Mouse (Mus musculus) layer of hippocampus, postnatal 10 days (tissue): ENCODE measurements at regions not wholly inside any gene's neighbourhood (a gene's known extent, or its start where the extent isn't known, plus 50 kb on each side); places are given as distances from the start of the nearest gene placed in this dataset.
"Not testable (repeated sequence)": the region's sequence is repeated elsewhere in the genome, so short reads cannot be mapped to it uniquely, and the experiment has no call there.

Experiments used
- DNase-seq, 2 experiments: peaks; one replicate each; pipeline ENCODE4 v3.0.0; 2021; ENCODE audit warnings: low spot score in 2 of 2

GRCm38 (mm10) chr1:181262496-181262895 is 50.7 kb upstream of the Wdr26 start:
- no peak for DNase-seq

- no peak for DNase-seq
Measured at GRCm38 (mm10) chr1:181263216-181263615, 51.4 kb upstream of the Wdr26 start.

- not testable (repeated sequence) for DNase-seq
Measured at GRCm38 (mm10) chr1:181270469-181270868, 58.7 kb upstream of the Wdr26 start.

GRCm38 (mm10) chr1:181271164-181271563 is 59.4 kb upstream of the Wdr26 start:
- DNase-seq, result no peak

GRCm38 (mm10) chr1:181271821-181272220 is 60.0 kb upstream of the Wdr26 start:
- no peak for DNase-seq

- DNase-seq, result peak; percentile 88 to 93
Measured at GRCm38 (mm10) chr1:181272622-181273296, 61.0 kb upstream of the Wdr26 start.

GRCm38 (mm10) chr1:181273540-181274204 is 61.9 kb upstream of the Wdr26 start:
- DNase-seq, result no peak

GRCm38 (mm10) chr1:181280826-181281225 is 69.0 kb upstream of the Wdr26 start:
- peak in 1 of 2 experiments; percentile 2 for DNase-seq

- DNase-seq, result peak in 1 of 2 experiments; percentile 10
Measured at GRCm38 (mm10) chr1:181282986-181283385, 69.4 kb upstream of the Cnih3 start.

- peak in 1 of 2 experiments; percentile 7 for DNase-seq
Measured at GRCm38 (mm10) chr1:181283539-181283938, 68.9 kb upstream of the Cnih3 start.

- DNase-seq, result peak in 1 of 2 experiments; percentile 22
Measured at GRCm38 (mm10) chr1:181284301-181285197, 67.9 kb upstream of the Cnih3 start.

- DNase-seq, result peak in 1 of 2 experiments; percentile 42
Measured at GRCm38 (mm10) chr1:181285600-181285999, 66.8 kb upstream of the Cnih3 start.

GRCm38 (mm10) chr1:181286146-181286545 is 66.3 kb upstream of the Cnih3 start:
- DNase-seq, result peak in 1 of 2 experiments; percentile 10

GRCm38 (mm10) chr1:181287166-181287565 is 65.3 kb upstream of the Cnih3 start:
- DNase-seq, result peak in 1 of 2 experiments; percentile 5

GRCm38 (mm10) chr1:181289385-181290035 is 62.9 kb upstream of the Cnih3 start:
- DNase-seq, result peak in 1 of 2 experiments; percentile 12

- DNase-seq, result peak in 1 of 2 experiments; percentile 20
Measured at GRCm38 (mm10) chr1:181291202-181291601, 61.2 kb upstream of the Cnih3 start.

GRCm38 (mm10) chr1:181291966-181292365 is 60.5 kb upstream of the Cnih3 start:
- DNase-seq, result peak in 1 of 2 experiments; percentile 8

GRCm38 (mm10) chr1:181293079-181293865 is 59.2 kb upstream of the Cnih3 start:
- peak in 1 of 2 experiments; percentile 9 for DNase-seq

- DNase-seq, result no peak
Measured at GRCm38 (mm10) chr1:181295651-181296050, 56.8 kb upstream of the Cnih3 start.

- no peak for DNase-seq
Measured at GRCm38 (mm10) chr1:181298063-181298462, 54.4 kb upstream of the Cnih3 start.
